Mouse (Mus musculus): ENCODE results near the gene Utp14b.

DNA sequence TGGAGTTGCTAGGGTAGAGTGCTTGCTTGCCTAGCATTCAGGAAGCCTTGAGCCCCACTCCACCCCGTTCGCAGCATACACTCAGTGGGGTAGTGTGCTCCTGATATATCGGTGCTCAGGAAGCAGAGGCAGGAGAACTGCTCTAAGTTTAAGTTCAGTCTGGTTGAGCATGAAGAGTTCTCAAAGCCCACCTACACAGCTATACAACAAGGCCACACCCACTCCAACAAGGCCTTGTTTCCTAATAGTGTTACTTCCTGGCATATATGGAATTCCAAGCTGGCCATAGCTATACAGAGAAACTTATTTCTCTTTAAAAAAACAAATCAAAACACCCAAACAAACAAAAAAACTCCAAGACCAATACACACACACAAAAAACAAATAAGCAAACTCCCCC is 16.0 kb upstream of the Utp14b start:
- TF ChIP-seq MAFK (IDR thresholded peaks at IDR 0.05; ENCODE audit: insufficient read depth, low read depth, low read length) (no peak), HCFC1 (IDR thresholded peaks at IDR 0.05; ENCODE audit: borderline replicate concordance, insufficient read depth, low read length) (no peak), CHD2 (IDR thresholded peaks at IDR 0.05; ENCODE audit: low read depth, low read length) (no peak)
